Comparison of ENCODE assay signal across 13 mouse cellular contexts in genomic region chr4:128638265-128638923, GRCm38 (mm10). TPM values are rescaled to one million over a fixed set of nuclear protein-coding genes. Genes with fewer than 3 reads are reported as not detected.
DNase-seq lines count a peak whose midpoint lies in the region; ATAC-seq and TF ChIP-seq lines count a peak whose summit lies in the region.
"Had no signal": no experiment of that assay in that cellular context is flagged by ENCODE, and none has a peak within 500 bp of the region (broad histone marks: within the 10 kb centered on the region; RNA-seq: fewer than 3 reads in every experiment).

No protein-coding gene starts in this region.

- H3K9ac ChIP-seq in intestine, embryonic 14.5 days (ENCODE audit: low read length), result no peak overlapping the region
- H3K9ac ChIP-seq in intestine, postnatal 0 days (ENCODE audit: low read depth, low read length), result no peak overlapping the region
- H3K9ac ChIP-seq in intestine, embryonic 15.5 days, result no peak overlapping the region
- H3K9ac ChIP-seq: midbrain, embryonic 12.5 days; neural tube, embryonic 15.5 days had no signal

- no peak for TF ChIP-seq CTCF in intestine, postnatal 0 days (IDR thresholded peaks at IDR 0.05; ENCODE audit: low read depth)

- H3K4me2 ChIP-seq in intestine, embryonic 14.5 days (ENCODE audit: low read length), result no peak overlapping the region
- no peak overlapping the region for H3K4me2 ChIP-seq in intestine, postnatal 0 days (replicated peaks; ENCODE audit: low read depth)
- no peak overlapping the region for H3K4me2 ChIP-seq in intestine, embryonic 15.5 days (replicated peaks)
- H3K4me2 ChIP-seq: midbrain, embryonic 12.5 days; neural tube, embryonic 15.5 days had no signal

- peaks cover 60% of the 10 kb centered on the region for H3K4me1 ChIP-seq in intestine, embryonic 14.5 days (replicated peaks; ENCODE audit: control insufficient read depth, insufficient read depth, low read length)
- peaks cover 12% of the 10 kb centered on the region; the same call in 1 of the 2 replicates for H3K4me1 ChIP-seq in intestine, postnatal 0 days (replicated peaks; ENCODE audit: control insufficient read depth, insufficient read depth, low read length)
- H3K4me1 ChIP-seq in intestine, embryonic 15.5 days (replicated peaks), result peaks cover 33% of the 10 kb centered on the region

- 75% methylated on average over 18 of the region's 18 CpGs for WGBS in intestine, embryonic 14.5 days
- whole genome bisulfite sequencing in intestine, postnatal 0 days, result 77% methylated on average over 18 of the region's 18 CpGs
- WGBS in intestine, embryonic 15.5 days, result 76% methylated on average over 18 of the region's 18 CpGs

- H3K27me3 ChIP-seq in intestine, embryonic 14.5 days (replicated peaks; ENCODE audit: control insufficient read depth, insufficient read depth, low read length), result no peaks in the 10 kb centered on the region
- H3K27me3 ChIP-seq in intestine, postnatal 0 days (replicated peaks; ENCODE audit: control insufficient read depth, insufficient read depth, low read length), result no peaks in the 10 kb centered on the region
- no peaks in the 10 kb centered on the region for H3K27me3 ChIP-seq in intestine, embryonic 15.5 days (replicated peaks)
- H3K27me3 ChIP-seq: midbrain, embryonic 12.5 days; neural tube, embryonic 15.5 days had no signal

- no peaks in the 10 kb centered on the region for H3K9me3 ChIP-seq in intestine, embryonic 14.5 days (ENCODE audit: control insufficient read depth, low read length)
- no peaks in the 10 kb centered on the region for H3K9me3 ChIP-seq in intestine, postnatal 0 days (ENCODE audit: control insufficient read depth)
- H3K9me3 ChIP-seq in intestine, embryonic 15.5 days, result no peaks in the 10 kb centered on the region
- H3K9me3 ChIP-seq: midbrain, embryonic 12.5 days; neural tube, embryonic 15.5 days had no signal

- DNase-seq in intestine, embryonic 14.5 days (ENCODE audit: low spot score), result no peak
- DNase-seq in lung, postnatal 10 days, result peak; percentile 68
- no peak for DNase-seq in lung, adult 18-20 months
- DNase-seq: adrenal gland, postnatal 10 days; gastrocnemius, postnatal 10 days; kidney, postnatal 14 days; right cerebral cortex, postnatal 4 days had no signal

- H3K4me3 ChIP-seq in intestine, embryonic 14.5 days (ENCODE audit: low read depth, low read length), result no peak overlapping the region
- no peak overlapping the region for H3K4me3 ChIP-seq in intestine, postnatal 0 days (ENCODE audit: low read depth, low read length)
- H3K4me3 ChIP-seq in intestine, embryonic 15.5 days (replicated peaks), result no peak overlapping the region
- H3K4me3 ChIP-seq: midbrain, embryonic 12.5 days; neural tube, embryonic 15.5 days had no signal

- peak overlapping the region; percentile 94; the same call in 1 of the 2 replicates for H3K27ac ChIP-seq in intestine, embryonic 14.5 days (ENCODE audit: low read depth)
- no peak overlapping the region for H3K27ac ChIP-seq in intestine, postnatal 0 days (ENCODE audit: low read depth, low read length)
- 0 out of 2 replicates have a peak overlapping the region, but pooled peaks have one; percentile 39 for H3K27ac ChIP-seq in intestine, embryonic 15.5 days
- H3K27ac ChIP-seq: midbrain, embryonic 12.5 days; neural tube, embryonic 15.5 days had no signal

- no peak for ATAC-seq in intestine, embryonic 14.5 days (replicated peaks; ENCODE audit: low FRiP score, low TSS enrichment, low read depth)
- ATAC-seq in intestine, postnatal 0 days, result no peak
- ATAC-seq in intestine, embryonic 15.5 days, result no peak
- ATAC-seq in megakaryocyte progenitor cell, adult 5-6 weeks (replicated peaks; ENCODE audit: poor library complexity), result peak; percentile 56
- no peak for ATAC-seq in erythroid progenitor cell, adult 5-6 weeks (replicated peaks; ENCODE audit: low FRiP score, poor library complexity, severe bottlenecking)

- H3K36me3 ChIP-seq in intestine, embryonic 14.5 days (ENCODE audit: control insufficient read depth, insufficient read depth, low read length), result no peaks in the 10 kb centered on the region
- H3K36me3 ChIP-seq in intestine, postnatal 0 days (ENCODE audit: control insufficient read depth, insufficient read depth), result no peaks in the 10 kb centered on the region
- no peaks in the 10 kb centered on the region for H3K36me3 ChIP-seq in intestine, embryonic 15.5 days
- H3K36me3 ChIP-seq: midbrain, embryonic 12.5 days; neural tube, embryonic 15.5 days had no signal

RNA-seq across cellular contexts. Expression of gene Phc2, which starts 16.1 kb away (rescaled TPM):
- polyA plus RNA-seq in intestine, embryonic 14.5 days (2014; fragmentation: Nextera tagmentation; extraction: Ambion mirVana), result 22.4 and 27.1 TPM in 2 replicates
- 22.9 and 25.4 TPM in 2 replicates for polyA plus RNA-seq in intestine, postnatal 0 days (2015; fragmentation: Nextera tagmentation; extraction: Ambion mirVana)
- 39.2 and 42.3 TPM in 2 replicates for polyA plus RNA-seq in intestine, embryonic 15.5 days (2015; fragmentation: Nextera tagmentation; extraction: Ambion mirVana)
- 28.0 and 35.0 TPM in 2 replicates for total RNA-seq in megakaryocyte progenitor cell, adult 5-6 weeks (2015)
- total RNA-seq in megakaryocyte progenitor cell, adult 5-6 weeks (2017), result 13.9 and 21.2 TPM in 2 replicates
- 16.3 and 26.7 TPM in 2 replicates for total RNA-seq in erythroid progenitor cell, adult 5-6 weeks (2015; ENCODE audit: low replicate concordance)
- 2.6 and 7.8 TPM in 2 replicates for total RNA-seq in erythroid progenitor cell, adult 5-6 weeks (2017; ENCODE audit: low replicate concordance)

RNA-seq across cellular contexts. Expression of gene Tlr12, which starts 20.0 kb away (rescaled TPM):
- polyA plus RNA-seq in intestine, embryonic 14.5 days (2014; fragmentation: Nextera tagmentation; extraction: Ambion mirVana), result 0.65 and 1.2 TPM in 2 replicates
- polyA plus RNA-seq in intestine, postnatal 0 days (2015; fragmentation: Nextera tagmentation; extraction: Ambion mirVana), result 2.1 and 2.5 TPM in 2 replicates
- 2.2 and 2.4 TPM in 2 replicates for polyA plus RNA-seq in intestine, embryonic 15.5 days (2015; fragmentation: Nextera tagmentation; extraction: Ambion mirVana)
- 0.15 and 0.49 TPM in 2 replicates for total RNA-seq in megakaryocyte progenitor cell, adult 5-6 weeks (2015)
- 0.27 and 1.2 TPM in 2 replicates for total RNA-seq in megakaryocyte progenitor cell, adult 5-6 weeks (2017)
- not detected in 2 replicates for total RNA-seq in erythroid progenitor cell, adult 5-6 weeks (2015; ENCODE audit: low replicate concordance)
- 1.7 TPM in 1 of 2 replicates, not detected in the other for total RNA-seq in erythroid progenitor cell, adult 5-6 weeks (2017; ENCODE audit: low replicate concordance)

RNA-seq across cellular contexts. Expression of gene Zscan20, which starts 28.5 kb away (rescaled TPM):
- polyA plus RNA-seq in intestine, embryonic 14.5 days (2014; fragmentation: Nextera tagmentation; extraction: Ambion mirVana), result 3.2 and 3.3 TPM in 2 replicates
- 0.87 and 1.0 TPM in 2 replicates for polyA plus RNA-seq in intestine, postnatal 0 days (2015; fragmentation: Nextera tagmentation; extraction: Ambion mirVana)
- polyA plus RNA-seq in intestine, embryonic 15.5 days (2015; fragmentation: Nextera tagmentation; extraction: Ambion mirVana), result 2.5 and 3.5 TPM in 2 replicates
- 1.8 and 2.2 TPM in 2 replicates for total RNA-seq in megakaryocyte progenitor cell, adult 5-6 weeks (2015)
- total RNA-seq in megakaryocyte progenitor cell, adult 5-6 weeks (2017), result 3.2 and 4.9 TPM in 2 replicates
- 1.1 and 1.3 TPM in 2 replicates for total RNA-seq in erythroid progenitor cell, adult 5-6 weeks (2015; ENCODE audit: low replicate concordance)
- 0.77 TPM in 1 of 2 replicates, not detected in the other for total RNA-seq in erythroid progenitor cell, adult 5-6 weeks (2017; ENCODE audit: low replicate concordance)
